Mouse (Mus musculus) adrenal gland, postnatal 25 days (tissue): ENCODE data around the gene Npnt. TPM values are rescaled to one million over a fixed set of nuclear protein-coding genes. Genes with fewer than 3 reads are reported as not detected.

Experiments
- DNase-seq: peaks from one replicate; pipeline ENCODE4 v3.0.0; 2021; ENCODE audit warnings: mixed read lengths
- total RNA-seq: library from RNA; stranded (reverse); gene quantifications from 2 replicates; pipeline ENCODE4 v1.2.3, GENCODE M21; 2021

Npnt gene
- total RNA-seq, 1 experiment from 2014 or later: 11.5 TPM

DNA sequence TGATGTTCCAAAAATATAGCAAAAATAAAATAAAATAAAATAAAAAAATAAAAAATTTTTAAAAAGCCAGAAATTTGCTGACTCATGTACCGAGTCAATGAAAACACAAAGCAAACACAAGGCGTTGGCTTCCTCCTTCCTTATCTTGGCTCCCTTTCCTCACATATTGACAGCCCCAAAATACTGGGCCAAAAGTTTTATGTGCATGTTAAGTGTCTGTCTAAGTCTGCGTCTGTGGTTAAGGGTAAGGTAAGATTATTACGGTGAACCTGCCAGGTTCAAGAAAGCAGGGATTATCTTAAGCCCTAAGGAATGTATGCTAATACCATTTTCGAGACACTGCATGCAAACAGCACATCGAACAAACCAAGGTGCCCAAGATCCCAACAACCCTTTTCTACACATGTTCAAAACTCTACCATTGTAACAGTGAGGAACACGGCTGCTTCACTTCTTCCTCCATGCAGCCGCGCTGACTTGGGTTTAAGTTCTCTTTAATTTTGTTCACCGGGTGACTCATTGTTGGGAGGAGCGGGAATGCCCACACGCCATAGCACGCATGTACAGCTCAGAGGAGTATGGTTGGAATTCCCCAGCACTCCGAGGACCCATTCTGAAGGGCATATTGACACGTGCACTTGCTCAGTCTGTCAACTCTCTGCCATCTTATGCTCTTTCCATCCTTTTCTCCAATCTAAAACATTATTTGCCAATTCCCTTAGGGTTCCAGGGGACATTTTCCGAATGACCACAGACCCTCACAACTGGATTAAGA lies 62.8 kb downstream of the Npnt start:
- no peak for DNase-seq

DNA sequence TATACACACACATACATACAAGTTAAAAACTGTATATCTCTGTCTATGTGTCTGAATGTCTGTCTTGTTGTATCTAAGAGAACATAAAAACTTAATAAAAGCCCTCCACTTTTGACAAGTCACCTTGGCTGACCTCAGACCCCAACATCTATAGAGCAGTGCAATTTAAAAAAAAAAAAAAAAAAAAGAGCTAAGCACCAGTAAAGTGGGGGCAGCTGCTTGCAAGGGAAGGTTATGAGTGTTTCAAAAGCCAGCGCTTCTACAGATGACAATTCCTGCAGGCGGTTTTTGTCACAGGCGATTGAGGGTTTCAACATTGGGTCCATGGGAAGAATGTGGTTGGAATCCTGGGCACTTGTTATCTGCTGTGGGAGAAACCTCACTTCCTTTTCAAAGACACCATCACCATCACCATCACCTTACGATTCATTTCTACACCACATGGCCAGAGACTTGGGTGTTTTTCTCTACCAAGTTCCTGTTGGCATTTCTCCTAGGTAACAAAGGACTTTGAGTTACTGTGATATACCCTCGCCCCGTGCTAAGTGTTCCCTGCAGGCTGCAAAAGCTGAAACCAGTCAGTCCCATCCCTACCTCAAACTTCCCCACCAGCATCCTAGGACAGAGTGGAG lies 63.6 kb downstream of the Npnt start:
- DNase-seq: no peak

DNA sequence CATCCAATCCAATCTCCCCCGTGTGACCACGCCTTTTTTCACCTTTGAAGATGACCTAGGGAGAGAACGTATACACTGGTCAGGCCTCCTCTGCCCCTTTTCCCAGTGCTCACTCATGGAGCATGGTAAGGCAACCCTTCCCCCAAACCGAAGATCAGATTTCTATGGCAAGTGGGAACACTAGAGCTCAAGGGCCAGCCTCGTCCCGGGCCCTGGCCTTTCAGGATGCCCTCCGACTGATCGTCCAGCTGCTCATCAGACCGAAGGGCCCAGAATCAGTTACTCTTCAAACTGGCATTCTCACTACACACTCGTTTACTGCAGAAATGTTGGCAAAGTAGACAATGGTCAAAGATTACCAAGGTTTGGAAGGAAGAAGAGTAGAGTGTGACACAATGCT lies 65.6 kb downstream of the Npnt start:
- no peak for DNase-seq

DNA sequence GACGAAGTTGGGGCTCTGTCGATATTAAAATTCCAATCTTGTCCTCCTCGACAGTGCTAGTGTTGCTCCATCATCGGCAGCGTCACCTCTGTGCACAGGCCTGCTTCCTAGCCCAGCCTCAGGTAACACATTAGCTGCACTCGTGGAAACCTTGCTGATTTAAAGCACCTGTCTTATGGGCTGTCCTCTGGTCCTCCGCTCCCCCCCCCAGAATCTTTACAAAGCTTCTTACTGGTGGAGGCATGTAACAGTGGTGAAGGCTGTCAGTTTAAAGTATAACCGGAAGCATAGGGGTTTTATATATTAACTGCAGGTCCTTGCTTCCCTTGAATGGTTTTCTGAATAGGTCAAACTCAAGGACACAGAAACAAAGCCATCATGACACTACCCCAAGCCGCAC lies 66.8 kb downstream of the Npnt start:
- no peak for DNase-seq

- DNase-seq: no peak
Measured at GRCm38 (mm10) chr3:132880826-132881225, 69.3 kb downstream of the Npnt start.

DNA sequence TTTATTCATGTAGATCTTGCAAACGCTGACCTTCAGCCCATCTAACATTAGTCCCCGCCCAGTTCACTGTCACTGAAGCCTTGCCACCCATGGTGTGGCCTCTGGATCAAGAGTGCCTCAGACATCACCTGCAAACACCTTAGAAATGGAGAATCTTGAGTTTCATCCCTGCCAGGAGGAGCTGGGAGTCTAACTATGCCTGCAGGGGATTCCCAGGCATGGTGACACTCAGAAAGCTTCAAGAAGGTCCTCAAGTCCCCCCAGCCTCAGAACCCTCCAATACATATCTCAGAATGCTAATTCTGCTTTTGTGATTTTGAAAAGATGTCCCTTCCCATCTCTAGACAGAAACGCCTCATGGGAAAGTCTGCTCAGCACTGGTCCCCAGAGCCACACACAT lies 69.7 kb downstream of the Npnt start:
- no peak for DNase-seq

GRCm38 (mm10) chr3:132876933-132877676 lies 73.0 kb downstream of the Npnt start:
- no peak for DNase-seq

GRCm38 (mm10) chr3:132876011-132876708 lies 73.9 kb downstream of the Npnt start:
- DNase-seq: no peak

DNA sequence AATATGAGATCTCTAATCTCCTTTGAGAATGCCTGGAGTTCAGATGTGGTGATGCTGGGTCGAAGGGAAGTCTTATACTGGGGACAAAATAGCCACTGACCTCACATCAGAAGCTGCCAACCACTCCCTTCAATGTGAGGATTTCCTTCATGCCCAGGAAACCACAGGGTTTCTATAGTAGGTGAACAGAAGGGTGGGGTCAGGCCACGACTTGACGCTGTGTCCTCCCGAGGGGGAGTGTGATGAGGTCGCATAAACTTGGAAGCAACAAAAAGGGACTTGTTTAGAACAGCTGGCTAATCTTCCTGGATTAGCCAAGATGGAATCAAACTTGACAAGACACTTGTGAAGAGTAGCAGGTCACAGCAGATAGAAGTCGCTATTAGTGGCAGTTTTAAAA lies 76.8 kb downstream of the Npnt start:
- DNase-seq: no peak

DNA sequence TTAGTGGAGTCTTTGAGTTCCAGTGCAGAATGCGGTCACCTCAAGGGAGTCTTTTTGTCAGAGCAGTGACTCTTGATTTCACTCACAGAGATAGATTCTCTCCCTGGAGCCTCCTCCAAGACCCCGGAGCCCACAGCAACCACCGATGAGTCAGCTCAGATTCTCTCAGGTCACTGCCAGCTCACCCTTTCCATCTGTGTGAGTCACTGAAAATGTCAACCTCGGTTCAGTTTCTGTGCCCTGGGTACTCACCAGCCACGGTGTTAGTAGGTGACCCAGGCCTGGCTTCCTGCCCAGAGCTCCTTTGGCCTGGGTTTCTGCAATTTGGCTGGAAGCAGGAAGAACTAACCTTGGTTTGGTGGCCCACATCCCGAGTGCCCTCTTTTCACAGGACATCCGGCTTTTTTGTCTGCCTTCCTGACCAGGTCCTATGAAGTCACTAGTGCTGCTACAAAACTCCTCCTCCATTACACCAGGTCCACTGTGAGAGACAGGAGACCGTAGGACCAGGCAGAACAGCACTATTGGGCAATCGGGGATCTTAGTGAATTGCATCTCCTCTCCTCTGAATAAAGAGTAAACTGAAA lies 78.7 kb downstream of the Npnt start:
- peak; percentile 91 for DNase-seq

- DNase-seq: no peak
Measured at GRCm38 (mm10) chr3:132870079-132870478, 80.0 kb downstream of the Npnt start.

GRCm38 (mm10) chr3:132868838-132869237 lies 81.3 kb downstream of the Npnt start:
- DNase-seq: peak; percentile 49

GRCm38 (mm10) chr3:132866984-132867383 lies 83.1 kb downstream of the Npnt start:
- DNase-seq: no peak

DNA sequence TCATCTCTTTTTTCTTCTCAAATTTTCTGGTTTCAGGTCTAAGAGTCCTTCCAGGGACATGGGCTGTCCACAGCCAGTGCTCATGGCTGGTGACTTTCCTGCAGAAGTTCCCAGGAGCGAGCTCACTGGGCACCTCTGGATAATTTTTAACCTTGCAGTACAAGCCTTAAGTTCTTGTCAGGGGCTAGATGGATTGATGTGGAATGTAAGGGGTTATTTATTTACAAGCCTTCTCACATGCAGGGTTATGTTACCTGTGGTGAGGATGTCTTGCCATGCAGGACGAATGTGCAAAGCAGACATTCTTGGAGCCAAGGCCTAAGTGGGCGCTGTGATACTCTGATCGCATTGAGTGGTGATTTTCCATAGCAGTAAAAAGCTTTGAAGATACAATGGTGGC lies 84.5 kb downstream of the Npnt start:
- no peak for DNase-seq

- no peak for DNase-seq
Measured at GRCm38 (mm10) chr3:132864986-132865385, 85.1 kb downstream of the Npnt start.

DNA sequence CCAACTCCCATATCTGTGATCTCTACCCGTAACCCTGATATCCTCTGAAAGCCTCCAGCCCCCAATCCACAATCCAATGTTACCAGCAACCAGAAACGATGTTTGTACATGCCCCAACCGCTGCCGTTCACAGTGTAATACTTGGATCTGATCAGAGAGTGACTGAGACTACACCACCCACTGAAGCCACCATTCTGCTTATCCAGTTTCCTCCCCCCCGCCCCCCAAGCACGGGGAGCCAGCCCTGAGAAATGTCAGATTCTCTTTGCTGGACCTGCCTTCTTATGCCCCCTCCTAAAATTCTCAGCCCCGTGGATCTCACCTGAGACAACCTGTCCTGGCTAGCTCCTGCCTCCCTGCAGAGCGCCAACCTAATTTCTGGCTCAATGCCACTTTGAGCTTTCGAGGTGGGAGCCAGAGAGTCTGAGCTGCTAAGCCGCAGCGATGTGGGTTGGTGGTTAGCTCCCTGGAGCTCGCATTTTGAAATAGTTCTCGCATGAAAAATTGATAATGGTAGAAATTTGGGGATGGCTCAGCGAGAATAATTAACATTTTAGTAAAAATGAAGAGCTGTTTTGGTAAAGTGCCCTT lies 85.7 kb downstream of the Npnt start:
- no peak for DNase-seq

GRCm38 (mm10) chr3:132863843-132864242 lies 86.2 kb downstream of the Npnt start:
- no peak for DNase-seq

DNA sequence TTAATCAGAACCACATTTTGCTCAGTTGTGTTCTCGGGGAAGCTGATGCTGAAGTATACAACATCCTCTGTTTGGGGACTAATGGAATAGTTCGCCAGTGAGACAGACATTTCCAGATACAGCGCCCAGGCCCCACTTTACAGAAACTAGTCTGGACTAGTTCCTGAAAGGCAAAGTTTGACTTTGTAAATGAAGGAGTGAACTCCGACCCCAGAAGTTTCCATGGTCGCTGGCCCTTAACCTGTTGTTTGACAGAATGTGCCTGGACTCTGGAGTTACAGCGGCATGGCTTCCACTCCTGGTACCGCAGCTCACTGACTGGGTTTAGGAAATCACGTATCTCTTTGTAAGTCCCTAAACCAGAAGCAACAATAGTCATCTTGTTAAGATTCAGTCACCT lies 89.3 kb downstream of the Npnt start:
- DNase-seq: no peak

DNA sequence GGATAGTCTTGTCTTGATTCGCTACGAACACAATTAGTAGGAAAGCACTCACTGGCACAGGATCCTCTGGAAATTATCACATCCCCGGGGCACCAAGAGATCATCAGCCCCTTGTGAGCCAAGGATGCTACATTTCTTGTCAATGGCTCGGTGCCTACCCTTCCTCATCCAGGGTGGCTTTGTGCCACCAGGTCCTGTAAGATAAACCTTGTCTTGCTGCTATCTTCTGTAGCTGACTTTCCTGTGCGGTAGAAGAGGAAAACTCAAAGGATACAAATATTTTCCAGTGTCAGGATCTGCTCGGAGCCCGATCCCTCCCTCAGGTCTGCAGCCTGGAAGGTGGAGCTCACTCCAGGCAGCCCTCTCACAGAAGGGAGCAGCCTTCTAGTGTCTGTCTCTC lies 90.5 kb downstream of the Npnt start:
- no peak for DNase-seq

DNA sequence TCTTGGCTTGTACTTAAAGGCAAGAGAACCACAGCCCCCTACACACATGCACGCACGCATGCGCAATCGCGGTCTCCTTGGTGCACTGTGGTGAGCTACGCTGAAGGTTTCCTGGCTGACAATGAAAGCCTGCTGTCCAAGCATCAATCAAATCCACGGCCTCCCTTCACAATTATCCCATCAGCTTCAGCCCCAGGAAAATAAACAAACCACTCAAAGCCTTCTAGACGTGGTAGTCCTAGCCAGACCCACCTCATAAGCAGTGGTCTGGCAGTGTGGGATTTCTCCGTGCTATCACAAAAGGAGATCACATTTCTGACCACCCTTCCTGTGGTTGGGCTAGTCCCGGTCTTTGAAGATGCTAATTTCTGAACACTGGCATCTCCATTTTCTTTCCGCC lies 91.2 kb downstream of the Npnt start:
- no peak for DNase-seq

GRCm38 (mm10) chr3:132856651-132857050 lies 93.4 kb downstream of the Npnt start:
- DNase-seq: no peak
